Mouse (Mus musculus) lung, postnatal 14 days (tissue): ENCODE data around the gene Gpsm3.

ENCODE experiments used
- DNase-seq: peaks from one replicate; pipeline ENCODE4 v3.0.0; 2021

The Gpsm3 gene

DNA sequence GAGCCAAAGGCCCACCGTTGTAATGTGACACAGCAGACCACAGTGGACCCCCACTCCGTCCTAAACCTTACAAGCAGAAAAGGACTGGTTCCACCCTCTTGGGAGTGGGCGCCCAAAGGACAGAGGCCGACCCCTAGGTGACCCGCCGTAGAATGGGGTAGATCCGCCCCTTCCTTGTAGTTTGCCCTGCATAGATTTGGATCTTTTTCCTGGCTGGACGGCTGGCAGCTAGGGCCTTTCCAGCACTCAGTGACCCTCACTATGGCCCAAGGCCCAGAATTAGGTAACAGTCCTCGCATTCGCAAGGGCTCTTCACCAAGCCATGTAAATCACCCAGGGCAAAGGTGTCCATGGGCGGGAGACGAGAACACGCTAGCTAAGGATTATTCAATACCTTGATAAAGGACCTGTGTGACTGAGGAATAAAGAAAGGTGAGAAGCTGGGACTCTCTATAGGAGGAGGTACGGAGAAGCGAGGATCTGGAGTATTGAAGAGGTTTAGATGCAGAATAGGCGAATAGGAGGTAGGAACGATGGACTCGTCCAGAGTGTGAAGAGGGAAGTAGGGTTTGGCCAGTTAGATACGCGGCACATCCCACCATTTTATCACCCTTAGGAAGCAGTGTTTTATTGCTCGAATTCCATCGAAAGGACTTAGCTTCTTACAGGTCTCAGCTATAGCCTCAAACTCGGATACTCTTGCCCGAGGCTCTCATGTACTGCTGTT, 15.1 kb downstream of the Gpsm3 start:
- DNase-seq, result peak; percentile 66

DNA sequence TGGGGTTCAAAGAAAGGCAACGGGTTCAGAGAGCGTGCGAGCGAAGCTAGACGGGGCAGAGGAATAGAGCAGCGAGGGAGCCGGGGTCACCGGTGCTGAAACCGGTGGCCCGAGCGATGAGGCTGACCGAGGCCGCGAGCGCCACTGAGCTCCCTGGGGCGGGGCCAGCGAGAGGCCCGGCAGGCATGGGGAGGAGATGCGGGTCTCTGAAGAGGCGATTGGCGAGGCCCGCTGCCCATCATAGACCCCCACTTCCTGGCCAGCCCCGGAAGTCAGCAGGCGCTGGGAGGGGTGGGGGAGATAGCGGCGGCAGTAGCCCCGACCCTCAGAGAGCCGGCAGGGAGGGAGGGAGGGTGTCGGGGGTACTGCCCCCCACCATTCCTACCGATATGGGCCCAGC, 16.0 kb downstream of the Gpsm3 start:
- peak; percentile 98 for DNase-seq

DNA sequence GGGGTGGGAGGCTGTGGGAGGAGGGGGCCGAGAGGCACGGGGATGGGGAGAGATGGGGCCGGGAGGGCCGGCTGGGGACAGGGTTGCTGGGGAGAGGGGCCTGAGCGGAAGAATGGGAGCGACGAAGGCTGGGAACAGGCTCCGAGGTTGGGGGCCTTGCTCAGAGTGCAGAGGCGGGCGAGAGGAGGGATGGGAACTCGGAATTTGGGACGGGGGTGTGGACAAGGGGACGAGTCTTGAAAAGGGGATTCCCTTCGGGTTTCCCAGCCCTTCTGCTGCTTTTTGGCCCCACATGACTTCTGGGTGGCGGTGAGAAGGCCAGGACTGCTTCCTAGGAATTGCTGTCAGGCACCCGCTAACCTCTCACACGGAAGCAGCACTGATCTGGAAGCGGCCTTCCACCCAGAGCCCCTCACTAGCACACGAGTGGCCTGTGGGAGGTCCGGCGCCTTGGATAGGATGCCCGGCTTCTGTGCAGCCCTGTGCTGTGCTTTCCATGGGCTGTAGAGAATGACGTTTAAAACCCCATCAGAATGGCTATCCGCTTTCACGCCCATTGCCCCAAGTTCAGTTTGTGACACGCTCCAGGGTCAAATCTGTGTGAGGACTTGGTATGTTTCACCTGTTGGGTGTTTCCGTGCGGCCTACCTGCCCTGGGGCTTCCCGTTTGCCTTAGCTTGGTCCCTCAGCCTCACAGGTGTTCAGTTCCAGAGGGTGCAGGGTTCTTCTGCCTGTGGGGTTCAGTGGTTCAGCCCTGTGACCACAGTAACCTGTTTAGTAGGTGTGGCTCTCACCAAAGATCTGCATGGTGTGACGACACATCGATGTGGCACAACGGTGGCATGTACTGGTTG, 16.8 kb downstream of the Gpsm3 start:
- DNase-seq, result no peak

DNA sequence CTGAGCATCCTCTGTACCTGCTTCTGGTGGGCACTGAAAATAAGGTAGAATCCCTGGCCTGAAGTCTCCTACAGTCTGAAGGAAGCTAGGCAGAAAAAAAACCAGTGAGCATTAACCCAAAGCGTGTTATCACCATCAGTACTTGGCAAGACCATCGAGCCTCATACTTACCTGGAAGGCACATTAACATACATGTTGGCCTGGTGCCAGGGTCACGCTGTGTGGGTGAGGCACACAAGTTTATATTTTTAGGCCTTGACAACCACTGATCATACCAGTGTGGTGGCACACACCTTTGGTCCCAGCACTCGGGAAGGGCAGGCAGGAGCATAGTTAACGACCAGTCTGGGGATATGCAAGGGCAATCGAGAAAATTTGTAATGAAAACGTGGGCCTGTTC, 18.4 kb downstream of the Gpsm3 start:
- no peak for DNase-seq

DNA sequence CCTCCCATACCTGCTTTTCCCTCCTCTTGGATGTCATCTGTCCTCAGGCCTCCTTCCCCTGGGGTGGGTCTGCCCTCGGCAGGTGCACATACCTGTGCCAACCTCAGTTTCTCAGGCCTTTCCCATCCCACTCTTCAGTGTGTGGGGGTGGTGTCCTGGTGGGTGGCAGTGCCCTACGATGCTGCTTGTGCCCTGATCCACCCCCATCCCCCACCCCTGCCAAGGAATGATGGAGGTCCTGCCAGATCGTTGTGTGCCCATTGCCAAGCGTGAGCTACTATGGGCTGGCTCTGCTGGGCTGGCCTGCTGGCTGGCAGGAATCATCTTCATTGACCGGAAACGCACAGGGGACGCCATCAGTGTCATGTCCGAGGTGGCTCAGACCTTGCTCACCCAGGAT, 21.4 kb downstream of the Gpsm3 start:
- DNase-seq, result no peak

DNA sequence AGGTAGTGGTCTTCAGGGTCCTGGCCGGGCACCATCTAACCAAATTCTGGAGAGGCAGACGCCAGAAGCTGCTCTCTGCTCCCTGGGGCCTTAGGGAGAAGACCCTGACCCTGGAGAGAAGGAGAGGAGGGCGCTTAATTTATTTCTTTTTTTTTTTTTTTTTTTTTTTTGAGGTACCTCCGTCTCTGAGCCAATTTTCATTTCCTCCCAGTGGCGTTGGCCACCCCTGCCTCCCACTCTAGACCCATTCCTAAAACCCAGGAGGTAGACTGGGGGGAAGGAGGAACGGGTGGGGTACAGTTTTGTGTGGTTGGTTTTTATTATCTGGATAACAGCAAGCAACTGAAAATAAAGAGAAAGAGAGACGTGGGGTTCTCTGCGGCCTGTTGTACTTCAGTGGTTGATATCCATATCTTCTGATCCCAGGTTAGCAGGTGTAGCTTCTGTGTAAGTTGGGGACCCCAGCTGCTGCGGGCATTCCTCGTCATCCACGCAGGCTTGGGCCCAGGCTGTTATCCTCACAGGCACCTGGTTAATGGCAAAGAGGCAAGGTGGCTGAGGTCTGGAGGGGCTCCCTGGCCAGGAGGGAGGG, 23.5 kb downstream of the Gpsm3 start:
- no peak for DNase-seq

DNA sequence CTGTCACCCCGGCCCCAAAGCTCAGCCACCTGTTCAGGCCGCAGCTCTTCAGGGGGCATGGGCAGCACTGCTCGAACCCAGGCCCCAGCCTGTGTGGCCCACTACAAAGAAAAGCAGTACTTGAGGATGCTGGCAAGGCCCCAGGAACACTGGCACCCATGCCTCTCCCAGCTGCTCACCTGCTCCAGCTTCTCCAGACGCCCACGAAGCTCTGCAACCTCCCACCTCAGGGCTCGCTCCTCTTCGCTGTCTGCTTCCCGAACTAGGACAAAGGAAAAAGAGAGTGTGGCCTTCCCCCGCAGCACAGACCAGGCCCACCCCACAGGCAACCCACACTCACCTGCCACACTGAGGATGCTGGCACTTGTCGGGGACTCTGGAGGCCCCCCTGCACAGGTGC, 24.2 kb downstream of the Gpsm3 start:
- no peak for DNase-seq

DNA sequence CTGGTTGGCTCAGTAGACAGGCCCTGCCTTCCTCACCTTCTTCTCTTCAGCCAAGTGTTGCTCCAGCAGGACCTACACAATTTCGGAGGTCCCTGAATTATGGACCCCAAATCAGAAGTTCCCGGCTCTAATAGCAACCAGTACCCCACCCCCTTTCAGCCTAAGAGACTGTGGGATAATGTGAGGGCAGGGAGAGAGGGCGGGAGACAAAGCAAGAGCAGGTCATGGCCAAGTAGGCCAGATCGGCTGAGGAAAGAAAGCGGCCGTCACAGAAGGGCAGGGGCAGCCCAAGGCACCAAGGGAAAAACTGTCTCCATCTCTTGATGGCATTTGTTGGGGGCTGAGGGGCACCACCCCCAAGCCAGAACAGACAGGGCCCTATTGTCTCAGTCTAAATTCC, 26.3 kb downstream of the Gpsm3 start, which contains the start of gene Egfl8:
Egfl8 (minus strand) TSS at position 101 of the 400 bp plus-strand sequence.
- DNase-seq, result no peak

DNA sequence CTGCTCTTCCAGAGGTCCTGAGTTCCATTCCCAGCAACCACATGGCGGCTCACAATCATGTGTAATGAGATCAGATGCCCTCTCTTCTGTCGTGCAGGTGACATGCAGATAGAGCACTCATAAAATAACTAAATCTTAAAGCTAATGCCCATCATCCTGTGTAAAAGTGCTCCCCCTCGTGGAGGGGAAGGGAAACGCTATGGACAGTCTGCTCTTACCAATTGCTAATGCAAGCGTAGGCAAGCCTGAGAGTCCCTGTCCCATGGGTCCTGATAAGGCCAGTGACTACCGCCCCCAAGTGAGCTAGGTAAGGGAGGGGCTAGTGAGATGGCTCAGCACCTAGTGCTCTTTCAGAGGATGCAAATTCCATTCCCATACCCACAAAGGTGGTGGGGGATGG, 29.4 kb downstream of the Gpsm3 start:
- DNase-seq, result peak; percentile 87

DNA sequence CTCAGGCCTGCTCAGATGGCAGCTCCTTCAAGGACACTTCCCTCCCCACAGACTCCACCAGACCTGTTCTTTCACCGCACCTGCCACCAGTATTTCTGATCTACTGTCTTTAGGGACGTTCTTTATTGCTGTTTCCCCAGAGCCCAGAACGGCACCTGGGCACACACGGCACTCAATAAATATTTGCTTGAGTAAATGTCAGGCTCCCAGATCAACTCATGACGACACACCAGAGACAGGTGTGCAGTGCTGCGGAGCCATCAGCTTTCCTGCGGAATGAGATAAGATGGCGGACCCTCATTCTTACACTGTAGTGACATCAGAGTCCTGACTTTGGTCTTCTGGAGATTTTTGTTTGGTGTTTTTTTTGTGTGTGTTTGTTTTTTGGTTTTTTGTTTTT, 31.4 kb downstream of the Gpsm3 start:
- no peak for DNase-seq

DNA sequence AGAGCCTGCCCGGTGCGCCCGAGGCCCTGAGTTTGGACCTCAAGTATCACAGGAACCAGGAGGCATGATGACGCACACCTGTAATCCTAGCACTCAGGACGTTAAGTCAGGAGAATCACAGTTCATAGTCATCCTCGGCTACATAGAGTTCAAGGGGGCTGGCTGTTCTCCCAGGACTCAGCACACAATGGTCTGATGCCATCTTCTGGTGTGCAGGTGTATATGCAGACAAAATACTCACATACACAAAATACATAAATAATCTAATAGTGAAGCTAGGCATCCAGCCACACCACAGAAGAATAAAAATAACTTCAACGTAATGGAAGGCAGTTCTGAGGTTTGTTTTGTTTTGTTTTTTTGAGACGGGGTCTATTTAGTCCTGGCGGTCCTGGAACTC, 33.6 kb downstream of the Gpsm3 start:
- DNase-seq, result no peak

DNA sequence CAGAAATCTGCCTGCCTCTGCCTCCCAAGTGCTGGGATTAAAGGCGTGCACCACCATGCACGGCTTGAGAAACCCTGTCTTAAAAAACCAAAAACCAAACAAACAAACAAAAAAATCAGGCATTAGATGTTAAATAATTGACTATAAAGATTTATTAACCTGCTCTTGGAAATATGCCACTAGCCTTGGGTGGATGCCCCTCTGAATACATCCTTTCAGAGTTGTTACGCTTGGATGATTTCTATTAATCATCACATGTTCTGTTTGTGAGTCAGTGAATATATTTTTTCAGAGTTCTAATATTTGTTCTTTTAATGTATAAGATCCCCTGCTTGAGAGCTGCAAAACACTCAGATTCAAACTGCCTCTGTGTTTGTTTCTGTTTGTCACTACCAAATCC, 35.4 kb downstream of the Gpsm3 start:
- no peak for DNase-seq

DNA sequence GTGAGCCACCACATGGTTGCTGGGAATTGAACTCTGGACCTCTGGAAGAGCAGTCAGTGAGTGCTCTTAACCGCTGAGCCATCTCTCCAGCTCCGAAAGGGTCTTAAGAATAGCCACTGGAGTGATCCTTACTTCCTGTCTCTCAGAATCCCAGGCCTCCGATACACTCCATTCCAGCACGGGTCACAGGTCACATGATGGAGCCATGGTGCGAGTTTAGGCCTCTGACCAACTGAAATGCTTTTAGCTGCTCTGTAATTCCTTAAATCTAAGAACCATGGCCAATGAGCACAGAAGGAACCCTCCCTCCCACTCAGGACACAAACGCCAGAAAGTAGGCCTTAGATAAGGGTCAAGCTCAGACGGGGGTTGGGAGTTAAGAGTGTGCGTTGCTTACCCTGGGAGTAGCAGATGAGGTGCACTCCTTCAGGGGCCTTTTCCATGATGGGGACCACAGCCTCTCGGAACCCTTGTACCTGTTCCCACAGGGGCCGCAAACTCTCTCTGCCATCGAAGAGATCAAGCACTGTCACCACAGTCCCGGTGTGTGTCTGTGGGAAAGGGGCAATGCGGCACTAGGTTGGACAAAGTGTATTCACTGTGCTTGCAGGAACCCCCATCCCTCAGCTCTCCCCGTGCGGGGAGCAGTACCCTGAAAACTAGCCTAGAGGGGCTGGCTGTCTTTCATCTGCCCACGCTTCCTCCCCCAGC, 36.6 kb downstream of the Gpsm3 start:
- DNase-seq, result no peak

DNA sequence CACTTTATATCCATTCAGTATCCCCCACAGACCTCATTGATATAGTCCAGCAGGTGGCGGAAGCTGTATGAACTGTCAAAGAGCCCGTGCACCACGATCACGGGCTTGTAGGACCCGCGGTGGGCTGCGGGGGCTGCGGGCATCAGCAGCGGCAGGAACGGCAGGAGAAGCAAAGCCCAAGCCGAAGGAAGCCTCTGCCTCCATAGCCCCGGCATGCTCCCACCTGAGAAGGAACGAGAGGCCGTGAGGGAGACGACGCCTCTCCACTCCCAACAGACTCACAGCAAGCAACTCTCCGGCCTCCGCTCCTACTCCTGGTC, 37.1 kb downstream of the Gpsm3 start:
- no peak for DNase-seq

DNA sequence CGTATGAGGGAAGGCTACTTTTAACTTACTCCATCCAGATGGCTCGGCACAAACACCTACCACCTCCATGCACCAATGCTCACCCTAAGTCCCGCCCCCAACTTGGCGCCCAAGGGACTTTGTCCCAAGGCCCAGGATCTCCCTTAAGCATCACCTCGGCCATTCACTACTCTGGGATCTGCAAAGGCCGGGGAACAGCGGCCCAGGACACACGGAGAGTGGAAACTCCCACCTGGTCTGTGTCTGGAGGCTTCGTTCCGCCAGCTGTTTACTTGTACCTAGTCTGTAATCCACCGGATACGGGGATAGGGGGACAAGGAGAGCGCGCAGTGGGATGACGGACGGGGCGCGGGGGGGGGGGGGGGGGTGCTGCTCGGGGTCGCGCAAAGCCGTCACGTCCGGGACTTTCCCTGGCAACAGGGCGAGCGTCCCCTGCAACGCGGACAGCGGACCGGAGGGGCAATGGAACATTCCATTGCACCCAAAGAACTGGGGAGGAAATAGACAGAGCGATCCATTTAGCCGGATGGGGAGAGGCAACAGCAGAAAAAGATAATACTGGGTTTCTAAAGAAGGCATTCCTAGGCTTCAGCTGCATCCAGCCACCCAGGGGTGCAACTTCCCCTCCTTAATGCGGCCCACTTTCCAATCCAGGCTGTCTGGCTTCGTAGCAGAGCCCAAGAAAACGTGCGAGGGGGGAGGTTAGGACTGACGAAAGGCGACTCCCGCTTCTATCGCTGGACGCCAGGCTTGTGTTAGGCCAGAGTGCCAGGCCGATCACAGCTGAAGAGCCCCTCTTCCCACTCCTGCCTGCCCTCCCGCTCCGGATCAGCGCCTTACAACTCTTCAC, 37.7 kb downstream of the Gpsm3 start:
- peak; percentile 84 for DNase-seq

DNA sequence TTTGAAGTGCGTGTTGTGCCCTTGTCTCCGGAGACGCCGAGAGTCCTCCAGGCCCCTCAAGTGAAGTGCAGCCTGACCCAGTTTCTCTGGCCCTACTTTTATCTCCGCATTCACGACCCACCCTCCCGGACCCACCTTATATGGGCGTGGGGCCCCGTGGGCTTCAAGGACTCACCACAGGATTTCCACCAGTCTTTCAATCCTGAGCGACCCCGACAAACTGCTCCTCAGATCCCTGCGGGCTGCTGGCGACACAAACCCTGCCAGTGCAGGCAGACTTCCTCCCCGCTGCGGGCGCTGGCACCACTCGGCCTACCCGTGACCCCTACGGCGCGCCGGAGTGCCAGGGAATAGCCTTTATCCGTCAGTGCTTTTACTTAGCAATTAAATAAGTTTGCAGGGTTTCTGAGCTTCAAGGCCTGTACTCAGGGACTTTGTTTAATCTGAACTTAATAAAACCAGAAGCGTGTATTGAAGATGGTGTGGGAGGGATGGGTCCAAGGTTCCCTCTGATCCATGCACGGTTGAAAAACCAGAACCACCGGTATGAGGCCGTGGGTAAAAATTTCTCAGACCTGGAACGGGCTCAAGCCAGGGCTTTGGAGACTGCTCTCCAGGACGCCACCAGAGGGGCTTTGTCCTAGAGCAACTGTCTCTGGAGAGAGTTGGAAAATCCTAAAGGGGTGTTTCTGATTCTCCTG, 38.5 kb downstream of the Gpsm3 start, which contains the start of gene Ppt2:
Ppt2 (minus strand) TSS at position 568 of the 701 bp plus-strand sequence.
- peak; percentile 62 for DNase-seq

DNA sequence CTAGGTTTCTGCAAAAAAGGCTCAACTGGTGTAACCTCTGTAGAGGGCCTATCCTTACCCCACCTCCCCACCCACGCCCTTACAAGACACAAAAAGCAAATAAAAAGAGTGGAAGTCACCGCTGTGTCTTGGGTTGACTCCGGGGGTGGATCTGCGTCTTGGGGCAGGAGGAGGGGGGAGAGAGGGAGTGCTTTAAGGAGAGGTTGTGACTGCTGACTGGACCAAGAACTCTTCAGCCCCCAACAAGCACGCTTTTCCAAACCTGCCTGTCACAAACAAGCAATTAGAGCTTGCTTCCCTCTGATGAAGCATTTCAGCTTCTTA, 39.0 kb downstream of the Gpsm3 start:
- no peak for DNase-seq

DNA sequence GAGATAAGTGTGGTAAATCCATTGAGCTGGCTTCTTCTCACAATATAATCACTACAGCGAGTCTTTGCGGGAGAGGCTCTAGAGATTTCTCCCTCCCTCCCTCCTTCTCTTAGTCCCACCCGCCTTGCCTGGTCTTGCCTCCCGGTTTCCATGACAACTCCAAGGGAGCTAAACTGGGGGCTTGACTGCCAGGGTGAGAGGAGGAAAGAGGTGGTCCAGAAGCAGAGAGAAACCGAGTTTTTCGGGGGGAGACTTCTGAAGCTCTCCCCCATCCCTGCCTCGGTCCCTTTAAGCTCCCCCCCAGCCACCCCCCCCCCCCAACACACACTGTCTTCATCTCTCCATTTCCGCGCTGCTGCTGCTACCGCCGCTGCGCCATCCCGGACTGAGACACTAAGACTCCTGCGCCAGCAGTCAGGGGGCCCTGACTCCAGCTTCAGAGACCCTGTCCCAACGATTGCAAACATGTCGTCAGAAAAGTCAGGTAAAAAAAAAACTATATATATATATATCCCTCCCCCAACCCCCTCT, 39.7 kb downstream of the Gpsm3 start, which contains the start of gene Prrt1:
Prrt1 (plus strand) TSS at position 313 of the 531 bp plus-strand sequence.
- no peak for DNase-seq

DNA sequence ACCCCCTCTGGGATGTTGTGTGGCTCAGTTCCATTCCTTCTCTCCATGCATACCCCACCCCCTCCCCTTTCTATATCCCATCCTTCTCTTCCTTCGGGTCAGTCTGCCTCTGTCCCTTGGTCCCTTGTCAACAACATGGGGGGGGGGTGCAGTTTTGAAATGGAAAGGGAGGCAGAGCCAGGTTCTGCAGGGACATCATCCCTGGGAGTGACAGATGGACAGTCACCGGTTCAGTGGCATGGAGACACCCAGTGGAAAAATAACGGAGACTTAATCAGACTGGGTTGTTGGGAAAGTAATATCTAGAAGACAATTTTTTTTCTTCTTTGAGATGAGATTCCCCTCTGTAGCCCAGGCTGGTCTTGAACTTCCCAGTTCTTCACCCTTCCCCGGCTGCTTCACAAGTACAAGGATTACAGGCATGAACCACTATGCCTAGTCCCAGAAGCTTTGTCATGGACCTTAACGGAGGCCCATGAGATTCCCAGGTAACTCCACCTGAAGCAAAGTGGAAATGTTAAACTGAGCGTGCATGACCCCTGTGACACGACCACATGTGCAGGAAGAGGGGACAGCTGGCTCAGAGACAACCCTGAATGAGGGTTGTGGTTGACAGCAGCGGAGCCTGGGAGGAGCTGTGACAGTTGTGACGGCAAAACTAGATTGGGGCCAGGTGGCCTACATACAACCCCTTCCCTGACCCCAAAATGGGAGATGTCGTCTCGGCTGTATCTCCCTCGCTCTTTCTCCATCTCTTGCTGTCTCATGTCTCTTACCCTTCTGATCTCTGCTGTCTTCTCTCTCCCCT, 40.4 kb downstream of the Gpsm3 start:
- no peak for DNase-seq

DNA sequence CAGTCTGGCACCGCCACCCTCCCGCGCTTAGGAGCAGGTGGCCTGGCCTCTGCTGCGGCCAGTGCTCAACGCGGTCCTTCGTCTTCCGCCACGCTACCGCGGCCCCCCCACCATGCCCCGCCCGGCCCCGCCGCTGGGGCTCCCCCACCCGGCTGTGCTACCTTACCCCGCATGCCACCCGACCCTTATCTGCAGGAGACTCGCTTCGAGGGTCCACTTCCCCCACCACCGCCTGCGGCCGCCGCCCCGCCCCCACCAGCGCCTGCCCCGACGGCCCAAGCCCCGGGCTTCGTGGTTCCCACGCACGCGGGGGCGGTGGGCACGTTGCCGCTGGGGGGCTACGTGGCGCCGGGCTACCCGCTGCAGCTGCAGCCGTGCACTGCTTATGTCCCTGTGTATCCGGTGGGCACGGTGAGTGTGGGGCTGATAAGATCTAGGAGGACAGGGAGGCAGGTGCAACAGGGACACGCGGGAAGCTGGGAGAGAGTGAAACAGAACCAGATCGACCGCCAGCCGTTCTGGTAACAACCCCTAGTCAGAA, 41.2 kb downstream of the Gpsm3 start:
- no peak for DNase-seq
